8 mouse cellular contexts compared by ENCODE assay signal in genomic region chr16:7136971-7137370, GRCm38 (mm10).
DNase-seq lines count a peak whose midpoint lies in the region; ATAC-seq and TF ChIP-seq lines count a peak whose summit lies in the region.

No protein-coding gene starts in this region.

- no peaks in the 10 kb centered on the region for H3K36me3 ChIP-seq in intestine, postnatal 0 days (ENCODE audit: control insufficient read depth, insufficient read depth)
- H3K36me3 ChIP-seq in intestine, embryonic 16.5 days (ENCODE audit: control insufficient read depth, insufficient read depth, low read length): no peaks in the 10 kb centered on the region
- H3K36me3 ChIP-seq in embryonic facial prominence, embryonic 13.5 days: no peaks in the 10 kb centered on the region

- H3K9ac ChIP-seq in intestine, postnatal 0 days (ENCODE audit: low read depth, low read length): no peak overlapping the region
- H3K9ac ChIP-seq in intestine, embryonic 16.5 days (ENCODE audit: low read depth, low read length): no peak overlapping the region
- no peak overlapping the region for H3K9ac ChIP-seq in embryonic facial prominence, embryonic 13.5 days

- peak; percentile 69 for TF ChIP-seq CTCF in intestine, postnatal 0 days (IDR thresholded peaks at IDR 0.05; ENCODE audit: low read depth)
- peak; percentile 45 for TF ChIP-seq CTCF in olfactory bulb, adult 2 months (IDR thresholded peaks at IDR 0.05; ENCODE audit: insufficient read depth, low read depth, low read length)

- H3K4me2 ChIP-seq in intestine, postnatal 0 days (replicated peaks; ENCODE audit: low read depth): no peak overlapping the region
- no peak overlapping the region for H3K4me2 ChIP-seq in intestine, embryonic 16.5 days (ENCODE audit: low read depth, low read length)
- no peak overlapping the region for H3K4me2 ChIP-seq in embryonic facial prominence, embryonic 13.5 days

- H3K4me3 ChIP-seq in intestine, postnatal 0 days (ENCODE audit: low read depth, low read length): no peak overlapping the region
- no peak overlapping the region for H3K4me3 ChIP-seq in intestine, embryonic 16.5 days (ENCODE audit: low read length)
- no peak overlapping the region for H3K4me3 ChIP-seq in embryonic facial prominence, embryonic 13.5 days
- no peak overlapping the region for H3K4me3 ChIP-seq in olfactory bulb, adult 2 months (ENCODE audit: insufficient read depth, low read depth, low read length)

- TF ChIP-seq POLR2A in olfactory bulb, adult 2 months (IDR thresholded peaks at IDR 0.05; ENCODE audit: insufficient read depth, low read depth, low read length): no peak

- no peaks in the 10 kb centered on the region for H3K4me1 ChIP-seq in intestine, postnatal 0 days (replicated peaks; ENCODE audit: control insufficient read depth, insufficient read depth, low read length)
- no peaks in the 10 kb centered on the region for H3K4me1 ChIP-seq in intestine, embryonic 16.5 days (ENCODE audit: control insufficient read depth, insufficient read depth, low read length)
- peaks cover 8% of the 10 kb centered on the region; the same call in 1 of the 2 replicates for H3K4me1 ChIP-seq in embryonic facial prominence, embryonic 13.5 days
- peaks cover 8% of the 10 kb centered on the region for H3K4me1 ChIP-seq in olfactory bulb, adult 2 months (ENCODE audit: control insufficient read depth, insufficient read depth, low read length)

- H3K9me3 ChIP-seq in intestine, postnatal 0 days (ENCODE audit: control insufficient read depth): no peaks in the 10 kb centered on the region
- no peaks in the 10 kb centered on the region for H3K9me3 ChIP-seq in intestine, embryonic 16.5 days (ENCODE audit: control insufficient read depth, low read length)
- no peaks in the 10 kb centered on the region for H3K9me3 ChIP-seq in embryonic facial prominence, embryonic 13.5 days

- 57% methylated on average over 1 of the region's 1 CpGs for WGBS in intestine, postnatal 0 days
- 67% methylated on average over 1 of the region's 1 CpGs for WGBS in intestine, embryonic 16.5 days
- 26% methylated on average over 1 of the region's 1 CpGs for WGBS in embryonic facial prominence, embryonic 13.5 days
- 10% methylated on average over 1 of the region's 1 CpGs for WGBS in olfactory bulb, adult 2 months

- H3K27me3 ChIP-seq in intestine, postnatal 0 days (replicated peaks; ENCODE audit: control insufficient read depth, insufficient read depth, low read length): no peaks in the 10 kb centered on the region
- H3K27me3 ChIP-seq in intestine, embryonic 16.5 days (replicated peaks; ENCODE audit: control insufficient read depth, insufficient read depth, low read length): no peaks in the 10 kb centered on the region
- H3K27me3 ChIP-seq in embryonic facial prominence, embryonic 13.5 days: no peaks in the 10 kb centered on the region

- no peak overlapping the region for H3K27ac ChIP-seq in intestine, postnatal 0 days (ENCODE audit: low read depth, low read length)
- no peak overlapping the region for H3K27ac ChIP-seq in intestine, embryonic 16.5 days (ENCODE audit: low read length)
- no peak overlapping the region for H3K27ac ChIP-seq in embryonic facial prominence, embryonic 13.5 days
- no peak overlapping the region for H3K27ac ChIP-seq in olfactory bulb, adult 2 months (ENCODE audit: insufficient read depth, low read depth, low read length)

- ATAC-seq in intestine, postnatal 0 days: no peak
- ATAC-seq in intestine, embryonic 16.5 days: no peak
- ATAC-seq in embryonic facial prominence, embryonic 13.5 days (ENCODE audit: insufficient number of reproducible peaks, insufficient read depth, low FRiP score, low TSS enrichment, low read depth): 0 out of 2 replicates have a peak, but pooled peaks have one; percentile 37

- peak; percentile 27 for DNase-seq in NIH3T3 (ENCODE audit: low read depth)
- DNase-seq in kidney, postnatal 4 days: peak; percentile 58 to 59
- no peak for DNase-seq in urinary bladder, adult 2 months (ENCODE audit: low spot score)
- DNase-seq in cerebellum, adult 8-10 months: no peak

Comparison
In these comparisons a context has a peak if more than half of its experiments do, and no peak if none do; other contexts are left out.
1. DNase-seq: peak in NIH3T3 (single experiment) and kidney, postnatal 4 days (2 of 2); none in urinary bladder, adult 2 months (single experiment) and cerebellum, adult 8-10 months (single experiment).